Mouse (Mus musculus) layer of hippocampus, postnatal 36 days (tissue): ENCODE measurements around the gene Enthd1. TPM values are rescaled to one million over a fixed set of nuclear protein-coding genes. Genes with fewer than 3 reads are reported as not detected.

ENCODE experiments used
- DNase-seq, 2 experiments: peaks; one replicate each; pipeline ENCODE4 v3.0.0; 2022
- total RNA-seq, 2 experiments: library from RNA; stranded (reverse); gene quantifications; 2 replicates each; pipeline ENCODE4 v1.2.3; 2021

Gene Enthd1
- total RNA-seq, 2 experiments from 2014 or later: not detected

DNA sequence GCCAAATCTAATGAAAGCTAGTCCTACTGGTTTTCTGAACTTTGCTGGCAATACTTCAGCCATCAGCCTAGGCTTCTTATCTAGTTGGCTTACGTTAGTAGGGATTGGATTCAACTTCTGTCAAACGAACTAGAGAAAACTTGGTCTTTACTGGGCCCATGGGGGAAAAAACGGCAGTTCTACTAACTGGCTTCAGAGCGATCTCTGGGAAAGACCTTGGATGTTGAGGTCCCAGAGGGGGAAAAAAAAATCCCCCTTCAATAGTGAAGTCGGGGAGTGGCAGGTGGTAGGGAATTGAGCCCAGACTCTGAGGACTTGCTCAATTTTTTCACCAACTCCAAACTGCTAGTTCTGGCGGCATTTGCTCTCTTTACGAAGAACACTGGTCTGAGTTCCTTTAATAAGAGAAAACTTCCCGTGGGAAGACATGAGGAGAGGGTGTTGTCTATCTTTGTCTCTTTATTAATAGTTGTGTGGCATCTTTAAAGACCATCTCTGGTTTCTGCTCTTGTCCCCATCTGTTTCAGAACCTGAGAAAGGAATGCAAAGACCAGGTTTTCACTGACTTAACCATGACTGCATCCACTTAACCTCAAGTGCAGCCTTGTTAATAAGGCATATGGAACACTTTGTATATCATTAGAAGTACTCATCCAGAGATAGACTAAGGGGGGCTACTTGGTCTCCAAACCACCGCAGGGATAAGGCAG, 8.0 kb upstream of the Enthd1 start:
- no peak for DNase-seq

DNA sequence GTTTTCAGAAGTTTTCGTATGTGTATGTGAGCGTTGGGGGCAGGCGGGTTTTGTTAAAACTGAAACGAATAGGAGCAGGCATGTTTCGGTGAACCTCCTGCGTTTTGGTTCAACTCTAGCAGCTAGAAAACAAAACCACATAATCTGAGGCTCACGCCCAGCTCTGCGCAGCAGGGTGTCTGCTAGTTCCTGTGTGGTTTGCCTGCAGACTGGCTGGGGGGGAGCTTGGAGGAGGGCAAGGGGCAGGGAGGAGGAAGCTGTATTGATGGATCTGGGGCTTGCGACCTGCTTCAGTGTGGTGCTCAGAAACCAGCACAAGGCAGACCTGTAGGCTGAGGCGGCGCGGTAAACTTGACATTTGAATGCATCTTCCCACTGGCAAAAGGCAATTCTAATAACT, 7.3 kb upstream of the Enthd1 start, which contains the start of gene Grap2:
Gene Grap2 (plus strand): TSS at position 304 of the 400 bp plus-strand sequence.
- DNase-seq: no peak

DNA sequence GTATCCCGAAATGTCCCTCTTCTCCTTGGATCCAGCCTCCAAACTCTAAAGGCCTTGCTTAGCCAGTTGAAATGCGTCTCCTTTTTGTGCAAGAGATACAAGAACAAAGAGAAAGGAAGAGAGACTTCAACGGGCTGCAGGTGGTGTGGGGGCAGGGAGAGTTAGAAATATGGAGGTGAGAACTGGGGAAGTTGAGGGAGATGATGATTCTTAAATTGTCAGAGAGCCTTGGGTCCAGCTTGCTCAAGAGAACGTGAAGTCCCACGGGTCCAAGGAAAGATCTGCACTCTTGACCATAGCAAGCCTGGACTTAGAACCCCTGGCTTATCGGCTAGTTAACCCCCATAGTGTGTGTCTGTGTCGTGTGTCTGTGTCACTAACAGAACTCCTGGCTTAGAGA, 6.7 kb upstream of the Enthd1 start:
- DNase-seq: no peak

DNA sequence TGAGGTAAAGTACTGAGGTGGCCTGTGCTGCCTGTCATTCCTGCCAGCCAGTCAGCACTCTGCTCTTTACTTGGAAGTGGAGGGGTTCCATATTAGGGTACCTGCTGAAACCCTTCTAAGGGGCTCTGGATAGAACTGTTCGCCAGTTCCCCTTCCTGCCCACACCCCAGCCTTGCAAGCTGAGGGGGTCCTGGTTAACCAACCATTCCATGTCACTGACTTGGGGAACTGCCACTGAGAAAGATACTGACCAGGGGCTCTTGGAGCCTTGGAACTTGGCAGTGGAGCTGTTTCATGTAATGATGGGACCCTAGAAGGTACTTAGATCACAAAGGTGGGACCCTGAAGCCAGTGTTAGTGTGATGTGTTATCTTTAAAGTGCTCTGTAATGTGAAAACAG, 5.3 kb upstream of the Enthd1 start:
- DNase-seq: no peak

DNA sequence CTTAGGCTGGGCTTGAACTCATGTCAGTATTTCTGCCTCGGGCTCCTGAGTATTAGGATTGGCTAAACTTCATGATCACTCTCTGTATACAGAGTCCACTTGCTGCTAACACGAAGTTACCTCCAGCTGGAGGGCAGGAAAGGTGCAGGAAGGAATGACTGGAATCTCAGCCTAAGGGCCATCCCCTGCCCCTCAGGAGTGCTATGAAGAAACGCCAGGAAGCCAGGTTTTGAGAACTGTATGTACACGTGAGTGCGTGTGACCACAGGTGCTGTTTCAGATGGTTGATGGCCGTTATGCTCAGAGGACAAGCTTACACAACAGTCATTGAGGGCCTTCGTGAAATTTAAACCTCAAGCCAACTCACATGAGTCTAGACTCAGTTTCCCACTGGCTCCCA, 4.2 kb upstream of the Enthd1 start:
- DNase-seq: no peak

DNA sequence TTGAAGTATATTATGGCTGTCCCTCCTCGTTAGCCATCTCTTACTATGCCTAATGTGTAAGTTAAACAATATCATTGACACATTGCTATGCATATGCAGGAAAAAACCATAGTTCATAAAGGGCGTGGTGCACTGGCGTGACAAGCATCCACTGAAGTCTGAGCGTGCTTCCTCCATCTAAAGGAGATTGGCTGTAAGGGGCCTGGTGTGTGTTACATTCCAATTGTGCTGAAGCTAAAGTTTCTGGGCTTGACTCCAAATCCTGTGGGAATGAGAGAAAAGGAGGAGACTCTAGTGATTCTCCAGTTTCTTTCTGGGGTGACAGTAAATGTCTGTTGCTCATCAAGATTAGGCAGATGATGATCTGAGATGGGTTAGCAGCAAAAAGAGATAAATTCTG, 2.8 kb upstream of the Enthd1 start:
- no peak for DNase-seq

DNA sequence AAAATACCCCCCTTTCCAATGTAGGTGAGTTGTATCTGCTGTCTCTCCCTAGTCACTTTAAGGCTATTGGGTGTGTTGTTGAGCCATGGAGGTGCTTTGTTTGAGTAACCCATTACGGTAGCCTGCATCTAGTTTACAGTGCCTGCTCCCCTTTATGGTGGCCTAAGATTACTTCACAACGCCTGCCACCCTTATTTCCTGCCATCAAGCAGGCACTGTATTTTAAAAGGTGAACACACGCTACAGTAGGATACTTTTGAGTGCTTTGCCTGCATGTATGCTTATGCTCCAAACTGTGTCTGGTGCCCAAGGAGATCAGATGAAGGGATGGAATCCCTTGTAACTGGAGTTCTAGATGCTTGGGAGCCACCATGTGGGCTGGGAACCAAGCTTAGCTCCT, 2.2 kb upstream of the Enthd1 start:
- no peak for DNase-seq

DNA sequence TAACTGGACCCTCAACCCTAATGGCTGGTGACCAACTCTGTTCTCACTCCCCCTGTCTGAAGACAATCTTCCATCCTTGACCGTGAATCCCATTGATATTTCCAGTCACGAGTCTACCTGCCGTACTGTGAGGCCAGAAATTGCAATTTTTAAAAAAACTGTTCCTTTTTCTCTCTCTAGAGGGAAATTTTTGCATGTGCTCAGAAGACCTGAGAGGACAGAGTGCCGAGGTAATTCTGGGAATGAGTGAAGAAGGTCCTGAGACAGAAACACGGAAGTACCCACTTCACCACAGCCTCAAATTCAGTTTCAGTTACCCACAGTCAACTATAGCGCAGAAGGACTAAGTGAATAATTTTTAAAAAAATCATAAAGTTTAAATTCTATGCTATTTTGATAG, 1.7 kb upstream of the Enthd1 start:
- no peak for DNase-seq

DNA sequence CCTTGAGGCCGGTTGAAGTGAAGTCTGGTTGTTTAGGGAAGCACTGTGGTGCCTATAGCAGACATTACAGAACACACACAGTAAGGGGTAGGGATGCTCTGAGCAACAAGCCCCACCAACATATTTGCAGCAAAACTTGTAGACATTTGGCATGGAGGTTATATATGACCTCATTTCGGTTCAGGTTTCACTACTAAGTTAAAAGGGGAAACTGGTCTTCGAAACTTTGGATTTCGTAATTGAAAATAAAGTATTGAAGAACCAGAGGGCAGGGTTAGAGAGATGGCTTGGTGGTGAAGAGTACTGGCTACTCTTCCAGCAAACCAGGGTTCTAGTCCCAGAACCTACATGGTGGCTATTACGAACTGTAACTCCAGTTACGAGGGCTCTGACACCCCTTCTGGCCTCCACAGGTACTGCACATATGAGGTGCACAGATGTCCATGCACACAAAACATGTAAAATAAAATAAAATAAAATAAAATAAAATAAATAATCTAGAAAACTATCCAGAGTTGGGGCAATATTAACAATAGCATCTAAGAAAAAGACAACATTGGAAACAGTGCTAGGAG, 1.2 kb downstream of the Enthd1 start:
- no peak for DNase-seq

DNA sequence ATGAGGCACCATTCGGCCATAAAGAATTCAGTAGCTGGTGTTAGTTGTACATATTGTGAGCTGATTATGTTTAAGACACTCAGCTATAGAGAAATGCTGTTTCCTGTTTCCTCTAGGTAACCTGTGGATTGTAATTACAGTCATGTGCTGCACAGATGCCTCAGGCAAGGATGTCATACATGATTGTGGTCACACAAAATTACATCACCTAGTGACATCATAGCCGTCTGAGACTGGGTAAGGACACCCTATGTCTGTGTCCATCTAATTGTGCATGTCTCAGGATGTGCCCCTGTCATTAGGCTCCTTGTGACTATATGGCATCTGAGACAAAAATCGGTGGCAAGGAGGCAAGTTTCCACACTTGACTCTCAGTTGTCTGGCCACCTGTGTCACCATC, 2.5 kb downstream of the Enthd1 start:
- no peak for DNase-seq

DNA sequence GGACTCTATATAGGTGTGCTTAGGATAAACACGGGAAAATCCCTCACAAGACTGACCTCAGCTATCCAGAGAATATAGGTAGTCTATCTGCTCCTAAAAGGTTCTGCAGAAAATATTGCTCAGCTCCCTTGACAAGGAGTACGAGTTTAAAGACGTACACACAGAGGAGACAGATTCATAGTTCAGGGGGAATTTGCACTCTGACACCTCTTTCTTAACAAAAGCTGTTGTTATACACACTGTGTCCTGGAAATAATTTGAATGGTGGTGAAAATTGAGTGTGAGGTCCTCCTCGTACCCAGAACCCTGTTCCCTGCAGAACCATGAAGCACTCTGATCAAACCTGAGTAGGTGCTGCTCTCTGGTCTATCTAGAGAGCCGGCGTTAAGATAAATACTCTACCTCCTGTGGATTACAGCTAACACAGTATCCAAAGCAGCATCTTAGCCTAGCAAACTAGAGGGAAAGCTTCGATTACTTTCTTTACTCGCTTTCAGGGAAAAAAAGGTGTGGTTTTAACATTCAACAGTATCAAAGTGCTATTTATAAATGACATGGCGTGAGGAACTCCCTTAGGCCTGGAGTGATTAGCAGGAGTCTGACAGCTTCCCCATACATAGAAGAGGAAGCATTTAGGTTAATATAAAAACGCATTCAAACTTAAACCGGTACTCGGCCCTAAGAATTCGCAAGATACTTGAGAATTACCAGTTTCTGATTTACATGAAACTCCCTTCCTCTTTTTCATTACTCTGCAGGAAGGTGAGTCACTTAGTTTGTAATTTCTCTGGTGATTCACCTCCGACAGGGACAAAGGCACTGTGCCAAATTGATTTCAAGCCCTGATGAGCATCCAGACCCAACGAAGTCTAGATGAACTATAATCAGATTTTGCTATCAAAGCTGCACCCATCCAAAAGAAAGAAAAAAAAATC, 4.0 kb downstream of the Enthd1 start:
- no peak for DNase-seq

DNA sequence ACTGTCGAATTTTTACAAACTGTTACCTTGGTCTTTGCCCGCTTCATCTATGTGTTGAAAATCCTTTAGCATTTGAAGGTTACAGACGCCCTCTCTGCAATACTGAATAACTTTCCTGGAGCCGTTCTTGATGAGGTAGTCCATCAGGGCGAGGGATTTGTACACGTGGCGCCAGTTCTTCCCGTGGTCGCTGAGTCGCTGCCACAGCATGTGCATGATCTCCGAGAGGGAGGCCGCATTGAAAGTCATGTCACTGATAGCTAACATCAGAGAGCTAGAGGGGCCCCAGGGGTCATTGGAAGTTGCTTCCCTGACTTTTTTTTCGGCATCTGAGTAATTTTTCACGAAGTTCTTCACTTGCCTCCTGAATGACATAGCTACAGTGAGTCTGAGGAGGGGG, 5.0 kb downstream of the Enthd1 start:
- DNase-seq: no peak

DNA sequence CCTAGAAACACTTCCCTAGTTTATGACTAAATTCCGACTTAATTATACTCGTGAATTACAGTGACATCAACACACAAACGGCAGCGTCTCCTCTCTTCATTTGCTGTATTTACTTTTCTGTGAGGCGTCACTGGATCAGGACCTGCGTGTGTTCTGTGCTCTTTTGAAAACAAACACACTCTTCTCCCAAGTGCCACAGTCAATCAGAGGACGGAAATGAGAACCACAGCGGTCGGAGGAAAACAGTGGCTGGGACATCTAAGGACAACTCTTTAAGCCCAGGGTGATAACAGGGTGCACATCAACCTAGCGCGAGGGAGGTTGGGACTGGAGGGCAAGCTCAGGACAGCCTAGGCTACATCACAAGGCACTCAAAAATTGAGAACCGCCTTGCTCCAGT, 5.4 kb downstream of the Enthd1 start:
- no peak for DNase-seq

DNA sequence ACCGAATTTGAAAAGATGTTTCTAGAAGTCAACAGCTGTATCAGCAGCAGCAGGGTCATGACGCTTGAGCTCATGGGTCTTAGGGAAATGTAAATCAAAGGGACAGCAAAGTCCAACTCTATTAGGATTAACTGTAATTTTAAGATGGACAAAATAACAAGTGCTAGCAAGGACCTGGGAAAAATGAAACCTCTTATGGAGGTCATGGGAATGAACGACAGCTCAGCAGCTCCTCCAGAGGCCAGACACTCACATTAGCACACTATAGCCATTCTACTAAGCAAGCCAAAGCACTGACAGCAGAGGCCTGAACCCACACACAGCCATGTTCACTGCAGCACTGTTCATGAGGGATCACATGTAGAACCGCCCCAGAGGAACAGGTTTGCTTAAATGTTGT, 7.2 kb downstream of the Enthd1 start:
- no peak for DNase-seq

DNA sequence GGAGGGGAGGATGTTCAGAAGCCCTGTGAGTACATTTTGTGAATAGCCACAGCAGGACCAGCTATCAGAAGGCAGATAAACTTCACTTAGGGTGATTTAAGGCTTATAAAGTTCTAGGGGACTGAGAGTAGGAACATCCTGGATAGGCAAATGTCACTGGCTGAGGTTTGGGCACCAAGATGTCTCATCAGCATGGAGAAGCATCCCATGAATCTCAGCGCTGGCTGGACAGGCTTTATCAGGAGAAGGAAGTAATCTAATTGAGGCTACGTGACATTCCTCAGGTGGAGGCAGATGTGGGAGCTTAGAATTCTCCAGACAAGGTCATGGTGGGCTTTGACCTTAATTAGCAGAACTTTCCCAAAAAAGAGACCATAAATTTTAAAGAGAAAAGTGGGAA, 8.9 kb downstream of the Enthd1 start:
- no peak for DNase-seq

DNA sequence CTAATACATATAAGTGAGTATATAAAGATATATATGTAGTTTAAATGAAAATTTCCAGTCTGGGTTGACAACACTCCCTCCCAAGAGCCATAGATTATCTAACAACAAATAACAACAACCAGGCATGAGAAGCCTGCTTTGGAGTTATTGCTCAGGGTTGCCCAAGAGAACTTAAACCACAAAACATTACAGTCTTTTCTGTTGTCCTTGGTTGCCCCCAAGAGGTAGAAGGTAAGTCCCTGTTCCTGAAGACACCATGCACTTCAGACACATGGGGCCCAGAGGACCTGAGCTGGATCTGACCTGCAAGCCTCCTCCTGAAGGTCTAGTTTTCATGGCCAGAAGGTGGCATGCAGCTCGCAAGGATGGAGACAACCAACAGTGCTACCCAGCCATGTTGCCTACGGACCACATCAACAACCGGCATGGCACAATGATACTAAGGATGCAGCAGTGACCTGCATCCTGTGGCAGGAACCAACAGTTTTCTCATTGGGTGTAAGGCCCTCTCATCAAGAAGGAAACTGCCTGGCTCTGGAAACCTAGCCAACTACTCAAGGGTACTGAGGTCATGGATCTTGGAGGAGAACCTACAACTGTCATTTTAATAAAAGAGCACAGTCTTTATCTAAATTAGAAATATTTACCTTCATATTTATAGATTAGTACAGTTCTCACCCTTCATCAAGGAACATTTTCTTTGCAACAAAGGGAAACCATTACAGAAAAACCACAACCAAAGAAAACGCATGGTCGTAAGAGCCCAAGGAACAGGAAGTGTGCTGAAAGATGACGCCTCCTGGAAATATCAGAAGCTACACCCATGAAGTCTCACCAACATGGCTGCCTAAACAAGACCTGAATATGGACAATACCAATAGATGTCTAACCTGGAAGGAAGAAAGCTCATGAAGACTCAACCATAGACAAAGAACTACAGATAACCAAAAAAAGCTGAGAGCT, 9.8 kb downstream of the Enthd1 start:
- no peak for DNase-seq

DNA sequence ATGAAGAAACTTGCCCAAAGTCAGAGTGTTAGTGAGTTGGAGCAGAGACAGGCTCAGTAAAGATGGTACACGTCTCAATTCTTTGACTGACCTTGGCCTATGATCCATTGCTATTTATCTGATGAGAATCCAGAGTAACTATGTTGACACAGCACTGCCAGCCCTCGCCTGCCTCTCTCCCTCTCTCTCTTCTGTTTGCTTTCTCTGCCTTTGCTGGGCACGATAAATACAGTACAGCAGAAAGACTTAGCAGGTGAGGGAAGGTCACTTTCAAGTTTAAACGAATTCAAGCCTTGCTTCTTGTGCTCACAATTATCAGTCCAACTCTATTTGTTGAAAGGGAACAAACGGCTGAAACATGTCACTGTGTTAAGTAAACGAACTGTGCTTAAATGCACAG, 19.5 kb downstream of the Enthd1 start:
- no peak for DNase-seq

DNA sequence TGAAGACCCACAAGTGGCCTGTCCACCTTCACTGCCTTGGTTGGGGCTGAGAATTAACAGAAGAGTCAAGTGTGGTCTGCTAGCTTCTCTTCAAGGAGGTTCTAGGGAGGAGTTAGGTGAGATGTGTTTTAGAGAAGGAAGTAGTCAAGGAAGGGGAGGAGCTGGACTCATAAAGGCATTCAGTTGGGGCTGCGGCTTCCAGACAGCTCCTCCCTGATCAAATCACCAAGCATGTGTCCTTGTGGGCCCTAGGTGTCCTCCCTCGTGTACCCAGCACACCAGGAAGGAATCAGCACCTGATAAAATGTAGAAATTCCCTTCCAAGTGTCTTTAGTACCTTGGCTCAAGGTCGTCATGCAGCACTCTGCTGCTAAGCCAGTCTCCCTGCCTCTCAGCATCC, 20.8 kb downstream of the Enthd1 start:
- no peak for DNase-seq

DNA sequence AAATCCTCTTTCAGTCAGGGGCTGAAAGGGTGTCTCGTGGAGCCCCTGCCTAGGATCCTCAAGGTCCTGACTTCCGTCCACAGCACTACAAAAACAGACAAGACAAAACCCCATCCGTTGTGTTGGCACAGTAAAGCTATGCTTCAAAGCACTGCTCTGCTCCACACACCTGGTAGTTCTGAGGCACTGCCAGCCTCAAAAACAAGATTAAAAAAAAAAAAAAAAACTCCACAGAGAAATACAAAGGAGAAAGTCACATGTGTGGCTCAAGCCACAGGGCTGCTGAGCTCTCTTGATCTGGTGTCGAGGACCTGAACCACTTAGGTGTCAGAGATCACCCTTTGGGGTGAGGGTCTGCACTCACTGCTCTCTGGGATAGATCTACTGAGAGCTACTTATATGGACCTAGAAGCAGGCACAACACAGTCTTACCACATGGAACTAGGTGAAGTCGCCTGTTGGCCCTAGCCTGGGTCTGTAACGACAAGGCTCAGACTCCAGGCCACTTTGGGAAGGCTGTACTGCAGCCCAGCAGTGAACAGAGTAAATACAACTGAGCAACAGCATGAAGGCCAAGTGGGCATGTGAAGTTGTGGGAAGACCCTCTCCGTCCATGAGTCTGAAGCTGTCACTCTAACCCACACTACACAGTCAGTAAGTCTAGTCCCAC, 26.1 kb downstream of the Enthd1 start:
- no peak for DNase-seq

DNA sequence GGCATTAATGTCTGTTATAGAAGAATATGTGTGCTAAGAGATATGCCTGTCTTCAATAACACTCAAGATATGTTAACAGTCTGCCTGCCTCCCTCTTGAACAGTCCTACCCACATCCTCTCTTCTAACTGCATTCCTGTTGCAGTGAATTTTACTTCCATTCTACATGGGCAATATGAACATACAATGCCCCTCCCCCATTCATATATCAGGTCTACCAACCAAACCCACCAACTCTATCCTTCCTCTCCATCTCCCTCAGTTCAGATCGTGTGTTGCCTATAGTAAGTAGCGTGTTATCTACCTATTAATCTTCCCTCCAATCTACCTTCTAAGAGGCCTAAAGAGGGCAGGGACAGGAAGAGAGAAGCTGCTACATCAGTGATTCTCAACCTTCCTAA, 26.9 kb downstream of the Enthd1 start:
- DNase-seq: no peak

DNA sequence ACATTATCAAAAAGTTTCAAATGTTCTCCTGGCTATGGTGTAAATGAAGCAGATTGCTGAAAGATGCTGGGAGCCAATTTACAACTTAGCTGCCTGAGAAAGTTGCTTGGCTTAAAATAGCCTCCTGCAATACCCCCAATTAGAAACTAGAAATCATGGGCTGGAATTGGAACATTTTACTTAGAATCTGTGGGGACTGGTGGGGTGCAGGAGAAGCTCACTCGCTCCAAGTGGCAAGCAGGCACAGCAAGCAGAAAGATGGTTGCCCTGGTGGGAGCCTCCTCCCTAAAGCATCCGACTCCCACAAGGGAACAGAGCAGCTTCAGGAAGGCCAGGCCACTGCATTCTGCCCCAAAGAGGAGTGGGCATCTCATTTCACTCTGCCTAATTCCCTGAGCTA, 28.9 kb downstream of the Enthd1 start:
- DNase-seq: no peak

DNA sequence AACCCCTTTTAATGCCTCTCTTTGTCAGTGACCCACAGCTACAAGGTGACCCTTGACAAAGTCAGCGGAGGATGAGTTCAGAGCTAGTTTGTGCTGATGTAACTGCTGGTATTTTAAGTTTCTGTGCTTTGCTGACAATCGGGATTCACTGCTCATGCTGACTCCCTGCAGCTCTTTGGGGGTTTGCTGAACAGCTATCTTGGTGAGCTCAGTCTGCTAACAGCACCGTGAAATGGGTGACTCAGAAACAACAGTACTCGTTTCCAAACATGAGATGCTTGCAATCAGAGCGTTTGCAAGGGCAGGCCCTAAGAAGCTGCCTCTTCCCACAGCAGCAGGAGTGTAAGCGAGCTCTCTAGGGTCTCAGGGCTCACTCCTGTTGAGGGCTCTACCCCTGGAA, 31.7 kb downstream of the Enthd1 start:
- DNase-seq: no peak
